Mouse (Mus musculus) heart, postnatal 0 days (tissue): ENCODE results near the gene Def6.

ENCODE experiments used
- CTCF ChIP-seq: IDR thresholded peaks from 2 replicates; pipeline ENCODE4 v1.5.1; 2016; ENCODE audit warnings: antibody characterized with exemption, control low read depth, low read depth
- EP300 ChIP-seq: IDR thresholded peaks from 2 replicates; pipeline ENCODE4 v1.6.1; 2016; ENCODE audit warnings: antibody characterized with exemption, low read depth

- TF ChIP-seq EP300 (no peak), CTCF (no peak)
Observed at GRCm38 (mm10) chr17:28242296-28242695, 34.7 kb downstream of the Def6 start.
